ENCODE assay signal across 18 mouse cellular contexts in genomic region chr16:23503351-23503750, GRCm38 (mm10). TPM values are rescaled to one million over a fixed set of nuclear protein-coding genes. Genes with fewer than 3 reads are reported as not detected.
DNase-seq lines count a peak whose midpoint lies in the region; ATAC-seq lines count a peak whose summit lies in the region.
"Had no signal": no experiment of that assay in that cellular context is flagged by ENCODE, and none has a peak within 500 bp of the region (broad histone marks: within the 10 kb centered on the region; RNA-seq: fewer than 3 reads in every experiment).

No protein-coding gene starts in this region.

- H3K27me3 ChIP-seq in forebrain, embryonic 12.5 days: peaks cover 25% of the 10 kb centered on the region
- H3K27me3 ChIP-seq in forebrain, embryonic 16.5 days (replicated peaks; ENCODE audit: control insufficient read depth, insufficient read depth, low read length): no peaks in the 10 kb centered on the region
- no peaks in the 10 kb centered on the region for H3K27me3 ChIP-seq in hindbrain, embryonic 13.5 days
- no peaks in the 10 kb centered on the region for H3K27me3 ChIP-seq in hindbrain, embryonic 11.5 days (ENCODE audit: control insufficient read depth, insufficient read depth, low read length)
- H3K27me3 ChIP-seq in midbrain, embryonic 13.5 days: no peaks in the 10 kb centered on the region
- peaks cover 28% of the 10 kb centered on the region for H3K27me3 ChIP-seq in midbrain, embryonic 10.5 days (ENCODE audit: low read depth, poor library complexity, severe bottlenecking)
- H3K27me3 ChIP-seq: CH12.LX; embryonic facial prominence, embryonic 12.5 days; Patski had no signal

- H3K9ac ChIP-seq in forebrain, embryonic 12.5 days: no peak overlapping the region
- H3K9ac ChIP-seq in forebrain, embryonic 16.5 days (replicated peaks; ENCODE audit: low read depth, low read length): no peak overlapping the region
- H3K9ac ChIP-seq in hindbrain, embryonic 13.5 days: no peak overlapping the region
- no peak overlapping the region for H3K9ac ChIP-seq in hindbrain, embryonic 11.5 days (ENCODE audit: low read depth, low read length)
- no peak overlapping the region for H3K9ac ChIP-seq in midbrain, embryonic 13.5 days (replicated peaks)
- H3K9ac ChIP-seq: embryonic facial prominence, embryonic 12.5 days had no signal

- WGBS in forebrain, embryonic 12.5 days: 71% methylated on average over 4 of the region's 4 CpGs
- 60% methylated on average over 4 of the region's 4 CpGs for WGBS in forebrain, embryonic 16.5 days
- 67% methylated on average over 4 of the region's 4 CpGs for WGBS in hindbrain, embryonic 13.5 days
- WGBS in hindbrain, embryonic 11.5 days: 74% methylated on average over 4 of the region's 4 CpGs
- WGBS in midbrain, embryonic 13.5 days: 71% methylated on average over 4 of the region's 4 CpGs
- WGBS in midbrain, embryonic 10.5 days: 79% methylated on average over 4 of the region's 4 CpGs

- peak overlapping the region; percentile 83 for H3K27ac ChIP-seq in forebrain, embryonic 12.5 days
- no peak overlapping the region for H3K27ac ChIP-seq in forebrain, embryonic 16.5 days (ENCODE audit: low read length)
- H3K27ac ChIP-seq in hindbrain, embryonic 13.5 days: peak overlapping the region; percentile 69
- no peak overlapping the region for H3K27ac ChIP-seq in hindbrain, embryonic 11.5 days (ENCODE audit: low read depth, low read length)
- H3K27ac ChIP-seq in midbrain, embryonic 13.5 days: peak overlapping the region; percentile 79
- H3K27ac ChIP-seq in midbrain, embryonic 10.5 days (replicated peaks): no peak overlapping the region
- H3K27ac ChIP-seq: embryonic facial prominence, embryonic 12.5 days; heart, embryonic 10.5 days had no signal

- no peak overlapping the region for H3K4me3 ChIP-seq in forebrain, embryonic 12.5 days (replicated peaks)
- no peak overlapping the region for H3K4me3 ChIP-seq in forebrain, embryonic 16.5 days (replicated peaks; ENCODE audit: low read length)
- no peak overlapping the region for H3K4me3 ChIP-seq in hindbrain, embryonic 13.5 days
- no peak overlapping the region for H3K4me3 ChIP-seq in hindbrain, embryonic 11.5 days (ENCODE audit: low read depth, low read length)
- no peak overlapping the region for H3K4me3 ChIP-seq in midbrain, embryonic 13.5 days (replicated peaks)
- no peak overlapping the region for H3K4me3 ChIP-seq in midbrain, embryonic 10.5 days
- H3K4me3 ChIP-seq: embryonic facial prominence, embryonic 12.5 days; heart, embryonic 10.5 days had no signal

- no peak overlapping the region for H3K4me2 ChIP-seq in forebrain, embryonic 12.5 days
- no peak overlapping the region for H3K4me2 ChIP-seq in forebrain, embryonic 16.5 days (ENCODE audit: low read length)
- H3K4me2 ChIP-seq in hindbrain, embryonic 13.5 days: no peak overlapping the region
- no peak overlapping the region for H3K4me2 ChIP-seq in hindbrain, embryonic 11.5 days (replicated peaks; ENCODE audit: low read depth, low read length)
- no peak overlapping the region for H3K4me2 ChIP-seq in midbrain, embryonic 13.5 days (replicated peaks)
- H3K4me2 ChIP-seq: embryonic facial prominence, embryonic 12.5 days had no signal

- peaks cover 7% of the 10 kb centered on the region for H3K36me3 ChIP-seq in forebrain, embryonic 12.5 days (replicated peaks)
- no peaks in the 10 kb centered on the region for H3K36me3 ChIP-seq in forebrain, embryonic 16.5 days (ENCODE audit: control insufficient read depth, insufficient read depth)
- H3K36me3 ChIP-seq in hindbrain, embryonic 13.5 days: no peaks in the 10 kb centered on the region
- H3K36me3 ChIP-seq in hindbrain, embryonic 11.5 days (ENCODE audit: control insufficient read depth, insufficient read depth, low read length): no peaks in the 10 kb centered on the region
- 0 out of 2 replicates have a peak, but pooled peaks cover 3% of the 10 kb centered on the region for H3K36me3 ChIP-seq in midbrain, embryonic 13.5 days
- H3K36me3 ChIP-seq in midbrain, embryonic 10.5 days: no peaks in the 10 kb centered on the region
- H3K36me3 ChIP-seq: embryonic facial prominence, embryonic 12.5 days; heart, embryonic 10.5 days had no signal

- no peak for ATAC-seq in forebrain, embryonic 12.5 days (ENCODE audit: low FRiP score)
- ATAC-seq in forebrain, embryonic 16.5 days: no peak
- no peak for ATAC-seq in hindbrain, embryonic 13.5 days (ENCODE audit: low FRiP score)
- ATAC-seq in hindbrain, embryonic 11.5 days (ENCODE audit: low FRiP score): no peak
- no peak for ATAC-seq in midbrain, embryonic 13.5 days
- ATAC-seq: activated CD4-positive, CD25-positive, alpha-beta regulatory T cell, adult 4 months; Patski had no signal

- no peak for DNase-seq in hindbrain, embryonic 11.5 days (ENCODE audit: low spot score)
- DNase-seq in midbrain, embryonic 10.5 days (ENCODE audit: low spot score): no peak
- DNase-seq: adrenal gland, postnatal 14 days; cerebellum, adult 11-12 months; cerebellum, adult 9-10 months; cerebellum, postnatal 25 days; gastrocnemius, postnatal 36 days; heart, adult 18-20 months; heart, postnatal 10 days had no signal

- H3K9me3 ChIP-seq in forebrain, embryonic 12.5 days: no peaks in the 10 kb centered on the region
- no peaks in the 10 kb centered on the region for H3K9me3 ChIP-seq in forebrain, embryonic 16.5 days (ENCODE audit: control insufficient read depth, low read length)
- H3K9me3 ChIP-seq in hindbrain, embryonic 13.5 days: no peaks in the 10 kb centered on the region
- H3K9me3 ChIP-seq in hindbrain, embryonic 11.5 days (ENCODE audit: control insufficient read depth, low read length): no peaks in the 10 kb centered on the region
- no peaks in the 10 kb centered on the region for H3K9me3 ChIP-seq in midbrain, embryonic 13.5 days
- no peaks in the 10 kb centered on the region for H3K9me3 ChIP-seq in midbrain, embryonic 10.5 days (replicated peaks)
- H3K9me3 ChIP-seq: embryonic facial prominence, embryonic 12.5 days; heart, embryonic 10.5 days had no signal

- H3K4me1 ChIP-seq in forebrain, embryonic 12.5 days: peaks cover 45% of the 10 kb centered on the region
- peaks cover 22% of the 10 kb centered on the region for H3K4me1 ChIP-seq in forebrain, embryonic 16.5 days (replicated peaks; ENCODE audit: control insufficient read depth, insufficient read depth, low read length)
- peaks cover 34% of the 10 kb centered on the region for H3K4me1 ChIP-seq in hindbrain, embryonic 13.5 days (replicated peaks)
- H3K4me1 ChIP-seq in hindbrain, embryonic 11.5 days (replicated peaks; ENCODE audit: control insufficient read depth, insufficient read depth, low read length): peaks cover 11% of the 10 kb centered on the region
- H3K4me1 ChIP-seq in midbrain, embryonic 13.5 days (replicated peaks): peaks cover 42% of the 10 kb centered on the region
- peaks cover 39% of the 10 kb centered on the region for H3K4me1 ChIP-seq in midbrain, embryonic 10.5 days

RNA-seq across cellular contexts. Expression of gene Rtp4, which starts 16.7 kb away (rescaled TPM):
- polyA plus RNA-seq in forebrain, embryonic 12.5 days (2016; fragmentation: Nextera tagmentation; extraction: Ambion mirVana): 2.0 and 2.5 TPM in 2 replicates
- polyA plus RNA-seq in forebrain, embryonic 16.5 days (2015; fragmentation: Nextera tagmentation; extraction: Ambion mirVana): 3.0 and 4.1 TPM in 2 replicates
- polyA plus RNA-seq in hindbrain, embryonic 13.5 days (2015; fragmentation: Nextera tagmentation; extraction: Ambion mirVana): 3.2 and 3.8 TPM in 2 replicates
- polyA plus RNA-seq in hindbrain, embryonic 11.5 days (2014; fragmentation: Nextera tagmentation; extraction: Ambion mirVana): 2.7 and 3.1 TPM in 2 replicates
- 2.0 and 3.4 TPM in 2 replicates for polyA plus RNA-seq in midbrain, embryonic 13.5 days (2015; fragmentation: Nextera tagmentation; extraction: Ambion mirVana)
- 0.69 and 1.7 TPM in 2 replicates for polyA plus RNA-seq in midbrain, embryonic 10.5 days (2016; fragmentation: Nextera tagmentation; extraction: Ambion mirVana)

RNA-seq across cellular contexts. Expression of gene Masp1, which starts 17.3 kb away (rescaled TPM):
- 37.1 and 42.4 TPM in 2 replicates for polyA plus RNA-seq in forebrain, embryonic 12.5 days (2016; fragmentation: Nextera tagmentation; extraction: Ambion mirVana)
- 46.1 and 51.3 TPM in 2 replicates for polyA plus RNA-seq in forebrain, embryonic 16.5 days (2015; fragmentation: Nextera tagmentation; extraction: Ambion mirVana)
- 31.3 and 36.9 TPM in 2 replicates for polyA plus RNA-seq in hindbrain, embryonic 13.5 days (2015; fragmentation: Nextera tagmentation; extraction: Ambion mirVana)
- 21.6 and 24.4 TPM in 2 replicates for polyA plus RNA-seq in hindbrain, embryonic 11.5 days (2014; fragmentation: Nextera tagmentation; extraction: Ambion mirVana)
- 37.5 and 44.7 TPM in 2 replicates for polyA plus RNA-seq in midbrain, embryonic 13.5 days (2015; fragmentation: Nextera tagmentation; extraction: Ambion mirVana)
- polyA plus RNA-seq in midbrain, embryonic 10.5 days (2016; fragmentation: Nextera tagmentation; extraction: Ambion mirVana): 6.4 and 15.8 TPM in 2 replicates
- polyA plus RNA-seq: activated CD4-positive, CD25-positive, alpha-beta regulatory T cell, adult 4 months had no signal

Comparison
In these comparisons a context has a peak if more than half of its experiments do, and no peak if none do; other contexts are left out.
1. H3K27ac ChIP-seq: peak in forebrain, embryonic 12.5 days (single experiment), hindbrain, embryonic 13.5 days (single experiment) and midbrain, embryonic 13.5 days (single experiment); none in forebrain, embryonic 16.5 days (single experiment), hindbrain, embryonic 11.5 days (single experiment) and midbrain, embryonic 10.5 days (single experiment).